ENCODE assay signal across 8 mouse cellular contexts in the genomic region with DNA sequence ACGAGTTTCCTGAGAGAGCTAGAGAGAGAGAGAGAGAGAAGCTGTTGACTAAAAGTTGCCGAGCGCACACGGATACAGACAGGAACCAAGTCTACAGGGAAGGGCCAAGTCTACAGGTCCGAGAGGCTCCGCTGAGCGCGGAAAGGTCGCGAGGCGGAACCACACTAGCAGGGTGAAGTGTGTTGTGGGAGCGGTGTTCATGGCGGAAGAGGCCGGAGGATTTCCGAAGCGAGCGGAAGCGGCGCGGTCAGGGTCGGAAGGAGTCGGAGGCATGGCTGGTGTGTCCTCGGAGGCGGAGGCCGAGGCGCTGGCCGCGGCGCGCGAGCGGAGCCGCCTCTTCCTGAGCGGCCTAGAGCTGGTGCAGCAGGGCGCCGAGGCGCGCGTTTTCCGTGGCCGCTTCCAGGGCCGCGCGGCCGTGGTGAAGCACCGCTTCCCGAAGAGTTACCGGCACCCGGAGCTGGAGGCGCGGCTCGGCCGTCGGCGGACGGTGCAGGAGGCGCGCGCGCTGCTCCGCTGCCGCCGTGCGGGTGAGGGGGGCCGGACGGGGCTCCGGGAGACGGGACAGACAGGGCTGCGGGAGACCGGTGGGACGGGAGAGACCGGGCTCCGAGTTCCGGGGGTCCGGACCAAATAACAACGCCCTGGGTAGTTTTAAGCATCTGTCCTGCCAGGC. TPM values are rescaled to one million over a fixed set of nuclear protein-coding genes. Genes with fewer than 3 reads are reported as not detected.
DNase-seq lines count a peak whose midpoint lies in the region; ATAC-seq and TF ChIP-seq lines count a peak whose summit lies in the region.
"Not testable (repeated sequence)": the region's sequence is repeated elsewhere in the genome, so short reads cannot be mapped to it uniquely, and the experiment has no call there.

No protein-coding gene starts in this region.

- not testable (repeated sequence) for TF ChIP-seq CTCF in stomach, postnatal 0 days (IDR thresholded peaks at IDR 0.05; ENCODE audit: low read depth)

- H3K36me3 ChIP-seq in heart, embryonic 14.5 days (ENCODE audit: control insufficient read depth, insufficient read depth, low read length), result peaks cover 30% of the 10 kb centered on the region
- peaks cover 25% of the 10 kb centered on the region for H3K36me3 ChIP-seq in liver, embryonic 15.5 days (replicated peaks)
- H3K36me3 ChIP-seq in neural tube, embryonic 11.5 days (ENCODE audit: control insufficient read depth, insufficient read depth, low read length); stomach, postnatal 0 days (ENCODE audit: control insufficient read depth, insufficient read depth, low read length): not testable (repeated sequence)

- ATAC-seq in heart, embryonic 14.5 days (ENCODE audit: insufficient number of reproducible peaks, insufficient read depth, low FRiP score, low read depth), result peak; percentile 87
- peak; percentile 92 for ATAC-seq in liver, embryonic 15.5 days (ENCODE audit: insufficient read depth)
- ATAC-seq in neural tube, embryonic 11.5 days (ENCODE audit: insufficient read depth, low FRiP score, low TSS enrichment), result peak; percentile 76
- ATAC-seq in stomach, postnatal 0 days (ENCODE audit: low FRiP score, low TSS enrichment), result peak; percentile 93

- not testable (repeated sequence) for H3K4me1 ChIP-seq in heart, embryonic 14.5 days (ENCODE audit: control insufficient read depth in 2 of 2, insufficient read depth in 2 of 2, low read length in 2 of 2); stomach, postnatal 0 days (replicated peaks; ENCODE audit: control insufficient read depth, insufficient read depth)
- peaks cover 21% of the 10 kb centered on the region for H3K4me1 ChIP-seq in liver, embryonic 15.5 days (replicated peaks)
- peaks cover 11% of the 10 kb centered on the region; the same call in 1 of the 2 replicates for H3K4me1 ChIP-seq in neural tube, embryonic 11.5 days (ENCODE audit: control insufficient read depth, insufficient read depth, low read length)

- peak overlapping the region; percentile 87 for H3K9ac ChIP-seq in heart, embryonic 14.5 days (ENCODE audit: low read length)
- H3K9ac ChIP-seq in liver, embryonic 15.5 days, result peak overlapping the region; percentile 72
- peak overlapping the region; percentile 81 for H3K9ac ChIP-seq in neural tube, embryonic 11.5 days (ENCODE audit: low read length)
- H3K9ac ChIP-seq in stomach, postnatal 0 days (ENCODE audit: low read length), result peak overlapping the region; percentile 80

- not testable (repeated sequence) for H3K9me3 ChIP-seq in heart, embryonic 14.5 days (ENCODE audit: control insufficient read depth, low read length); liver, embryonic 15.5 days (replicated peaks); neural tube, embryonic 11.5 days (ENCODE audit: control insufficient read depth, low read length); stomach, postnatal 0 days (ENCODE audit: control insufficient read depth, low read length)

- under 1% methylated on average over 64 of the region's 76 CpGs for WGBS in heart, embryonic 14.5 days
- under 1% methylated on average over 76 of the region's 76 CpGs for WGBS in liver, embryonic 15.5 days (ENCODE audit: insufficient replicate concordance)
- WGBS in neural tube, embryonic 11.5 days, result under 1% methylated on average over 65 of the region's 76 CpGs
- under 1% methylated on average over 68 of the region's 76 CpGs for whole genome bisulfite sequencing in stomach, postnatal 0 days

- not testable (repeated sequence) for TF ChIP-seq EP300 in stomach, postnatal 0 days (optimal IDR thresholded peaks at IDR 0.05)

- peak overlapping the region; percentile 78 to 90 for H3K4me3 ChIP-seq in heart, embryonic 14.5 days (ENCODE audit: control insufficient read depth in 1 of 2, insufficient read depth in 1 of 2, low read depth in 1 of 2, low read length in 2 of 2)
- H3K4me3 ChIP-seq in liver, embryonic 15.5 days (replicated peaks), result peak overlapping the region; percentile 75
- peak overlapping the region; percentile 88 for H3K4me3 ChIP-seq in neural tube, embryonic 11.5 days (ENCODE audit: low read depth, low read length)
- peak overlapping the region; percentile 70 for H3K4me3 ChIP-seq in stomach, postnatal 0 days (ENCODE audit: low read depth, low read length)

- peak; percentile 82 for DNase-seq in CD4-positive, CD25-positive, alpha-beta regulatory T cell, adult 2 months (ENCODE audit: low read depth, low spot score)
- peak; percentile 54 for DNase-seq in c-Kit-negative CD71-positive TER-119-positive erythroid progenitor cells, embryonic 14.5 days (ENCODE audit: low read depth, low spot score)
- DNase-seq in fibroblast of lung, adult 2 months (ENCODE audit: low read depth), result peak; percentile 41
- peak; percentile 88 for DNase-seq in kidney, postnatal 14 days
- DNase-seq in neural tube, embryonic 11.5 days (ENCODE audit: low spot score), result peak; percentile 86
- DNase-seq in stomach, postnatal 0 days (ENCODE audit: low spot score), result peak; percentile 87

- peak overlapping the region; percentile 83 to 89 for H3K27ac ChIP-seq in heart, embryonic 14.5 days (replicated peaks in 1 of 2; ENCODE audit: control insufficient read depth in 1 of 2, insufficient read depth in 1 of 2, low read depth in 2 of 2, low read length in 2 of 2)
- peak overlapping the region; percentile 67 for H3K27ac ChIP-seq in liver, embryonic 15.5 days (replicated peaks)
- H3K27ac ChIP-seq in neural tube, embryonic 11.5 days (ENCODE audit: low read depth, low read length), result peak overlapping the region; percentile 14; the same call in 1 of the 2 replicates
- peak overlapping the region; percentile 85 for H3K27ac ChIP-seq in stomach, postnatal 0 days (replicated peaks)

- H3K4me2 ChIP-seq in heart, embryonic 14.5 days (ENCODE audit: low read length), result peak overlapping the region; percentile 83
- H3K4me2 ChIP-seq in liver, embryonic 15.5 days, result peak overlapping the region; percentile 88
- H3K4me2 ChIP-seq in neural tube, embryonic 11.5 days (ENCODE audit: low read depth), result peak overlapping the region; percentile 62
- H3K4me2 ChIP-seq in stomach, postnatal 0 days (replicated peaks; ENCODE audit: low read depth), result peak overlapping the region; percentile 70

- H3K27me3 ChIP-seq in heart, embryonic 14.5 days (ENCODE audit: control insufficient read depth, insufficient read depth, low read length); liver, embryonic 15.5 days; neural tube, embryonic 11.5 days (ENCODE audit: control insufficient read depth, insufficient read depth, low read length); stomach, postnatal 0 days (ENCODE audit: control insufficient read depth, insufficient read depth, low read length): not testable (repeated sequence)

RNA-seq across cellular contexts. Expression of a gene that starts 1.3 kb away (rescaled TPM):
- polyA plus RNA-seq in heart, embryonic 14.5 days (2014; fragmentation: Nextera tagmentation; extraction: Ambion mirVana), result 3.2 and 5.7 TPM in 2 replicates
- 2.6 and 3.1 TPM in 2 replicates for polyA plus RNA-seq in liver, embryonic 15.5 days (2015; fragmentation: Nextera tagmentation; extraction: Ambion mirVana)
- 10.4 and 11.5 TPM in 2 replicates for polyA plus RNA-seq in neural tube, embryonic 11.5 days (2014; fragmentation: Nextera tagmentation; extraction: Ambion mirVana)
- polyA plus RNA-seq in stomach, postnatal 0 days (2015; fragmentation: Nextera tagmentation; extraction: Ambion mirVana), result 3.8 and 4.8 TPM in 2 replicates

RNA-seq across cellular contexts. Expression of a gene that starts 11.7 kb away (rescaled TPM):
- polyA plus RNA-seq in heart, embryonic 14.5 days (2014; fragmentation: Nextera tagmentation; extraction: Ambion mirVana), result 7.7 and 8.0 TPM in 2 replicates
- polyA plus RNA-seq in liver, embryonic 15.5 days (2015; fragmentation: Nextera tagmentation; extraction: Ambion mirVana), result 4.0 and 4.2 TPM in 2 replicates
- polyA plus RNA-seq in neural tube, embryonic 11.5 days (2014; fragmentation: Nextera tagmentation; extraction: Ambion mirVana), result 6.0 and 6.2 TPM in 2 replicates
- polyA plus RNA-seq in stomach, postnatal 0 days (2015; fragmentation: Nextera tagmentation; extraction: Ambion mirVana), result 3.1 and 3.9 TPM in 2 replicates

Comparison
In these comparisons a context has a peak if more than half of its experiments do, and no peak if none do; other contexts are left out.
1. Peak in every context shown above with its lines: DNase-seq, ATAC-seq, H3K4me3 ChIP-seq and H3K27ac ChIP-seq.
2. H3K27ac ChIP-seq: peak in every context shown above with its lines; median percentile 86 in heart, embryonic 14.5 days; 85 in stomach, postnatal 0 days; 67 in liver, embryonic 15.5 days; 14 in neural tube, embryonic 11.5 days.